Mouse (Mus musculus): ENCODE results near the gene Myd88. TPM values are rescaled to one million over a fixed set of nuclear protein-coding genes. Genes with fewer than 3 reads are reported as not detected.
A peak's percentile ranks its signal among the peaks of the same experiment; 100 is the strongest.

Myd88 gene
- polyA plus RNA-seq, 1 experiment from 2014 or later: 43.2 TPM

DNA sequence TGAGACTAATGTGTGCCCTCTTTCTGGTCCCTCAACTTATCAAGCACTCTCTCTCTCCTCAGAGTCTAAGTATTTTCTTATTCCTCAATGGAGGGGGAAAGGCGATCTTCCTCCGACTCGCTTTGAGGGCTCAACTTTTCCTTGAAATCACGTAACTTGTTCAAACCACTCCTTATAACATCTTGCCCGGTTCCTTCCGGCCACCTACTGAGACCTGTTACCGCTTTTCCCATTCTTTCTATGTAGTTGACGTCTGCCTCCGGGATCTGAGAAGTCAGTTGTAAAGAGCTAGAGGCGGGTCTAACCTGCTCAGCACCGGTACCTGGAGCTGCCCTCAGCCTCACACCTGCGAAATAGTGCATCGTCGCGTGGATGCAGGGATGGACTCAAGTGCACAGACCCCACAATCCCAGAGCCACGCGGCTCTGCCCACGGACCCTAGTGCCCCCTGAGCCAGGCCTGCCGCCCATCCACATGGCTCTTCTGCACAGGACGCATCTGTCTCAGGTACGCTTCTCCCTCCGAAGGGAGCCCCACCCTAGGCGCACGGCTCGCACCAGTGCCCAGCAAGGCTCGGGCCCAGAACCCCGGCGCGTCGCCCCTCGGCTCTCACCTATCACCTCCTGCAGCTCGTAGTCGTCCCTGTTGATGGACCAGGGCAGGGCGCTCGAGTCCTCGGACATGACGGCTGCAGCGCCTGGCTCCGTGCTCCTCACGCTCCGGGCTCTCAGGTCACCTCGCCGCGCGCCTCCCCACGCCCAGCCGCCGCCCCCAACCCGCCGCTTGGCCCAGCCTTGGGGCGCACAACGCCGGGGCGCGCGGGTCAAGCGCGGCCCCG is 19.6 kb downstream of the Myd88 start:
- no peak for ATAC-seq (ENCODE audit: insufficient read depth, low FRiP score)
- Histone ChIP-seq H3K9me3 (replicated peaks; ENCODE audit: control insufficient read depth, low read length) (no peaks in the 10 kb centered on the region), H3K36me3 (ENCODE audit: control insufficient read depth, insufficient read depth, low read length) (no peaks in the 10 kb centered on the region), H3K4me2 (ENCODE audit: low read depth, low read length) (peak overlapping the region; percentile 71), H3K27me3 (ENCODE audit: control insufficient read depth, insufficient read depth, low read length) (no peaks in the 10 kb centered on the region), H3K4me3 (replicated peaks; ENCODE audit: low read length) (peak overlapping the region; percentile 78), H3K4me1 (ENCODE audit: control insufficient read depth, insufficient read depth, low read length) (no peaks in the 10 kb centered on the region), H3K9ac (ENCODE audit: low read length) (peak overlapping the region; percentile 85), H3K27ac (ENCODE audit: low read length) (peak overlapping the region; percentile 85)
- under 1% methylated on average over 59 of the region's 59 CpGs for WGBS

GRCm38 (mm10) chr9:119320946-119321345 is 20.3 kb downstream of the Myd88 start:
- 13% methylated on average over 7 of the region's 7 CpGs for WGBS
- no peak for ATAC-seq (ENCODE audit: insufficient read depth, low FRiP score)
- Histone ChIP-seq H3K9ac (ENCODE audit: low read length) (peak overlapping the region; percentile 85), H3K9me3 (replicated peaks; ENCODE audit: control insufficient read depth, low read length) (no peaks in the 10 kb centered on the region), H3K4me1 (ENCODE audit: control insufficient read depth, insufficient read depth, low read length) (no peaks in the 10 kb centered on the region), H3K27ac (ENCODE audit: low read length) (no peak overlapping the region), H3K4me3 (replicated peaks; ENCODE audit: low read length) (peak overlapping the region; percentile 78), H3K27me3 (ENCODE audit: control insufficient read depth, insufficient read depth, low read length) (no peaks in the 10 kb centered on the region), H3K4me2 (ENCODE audit: low read depth, low read length) (peak overlapping the region; percentile 71), H3K36me3 (ENCODE audit: control insufficient read depth, insufficient read depth, low read length) (no peaks in the 10 kb centered on the region)

DNA sequence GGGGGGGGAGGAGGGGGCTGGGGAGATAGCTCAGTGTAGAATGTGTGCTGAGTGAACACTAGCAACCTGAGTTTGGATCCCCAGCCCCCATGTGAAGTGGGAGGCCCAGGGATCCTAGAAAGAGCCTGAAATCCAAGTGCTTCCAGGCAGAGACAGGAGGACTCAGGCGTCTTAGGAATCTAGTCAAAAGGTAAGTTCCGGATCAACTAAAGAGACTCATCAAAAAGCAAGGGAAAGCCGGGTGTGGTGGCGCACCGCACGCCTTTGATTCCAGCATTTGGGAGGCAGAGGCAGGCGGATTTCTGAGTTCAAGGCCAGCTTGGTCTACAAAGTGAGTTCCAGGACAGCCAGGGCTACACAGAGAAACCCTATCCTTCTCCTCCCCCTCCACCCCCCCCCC is 20.8 kb downstream of the Myd88 start:
- 71% methylated on average over 7 of the region's 7 CpGs for WGBS
- Histone ChIP-seq H3K9ac (ENCODE audit: low read length) (0 out of 2 replicates have a peak overlapping the region, but pooled peaks have one; percentile 85), H3K27ac (ENCODE audit: low read length) (no peak overlapping the region), H3K9me3 (replicated peaks; ENCODE audit: control insufficient read depth, low read length) (no peaks in the 10 kb centered on the region), H3K4me1 (ENCODE audit: control insufficient read depth, insufficient read depth, low read length) (no peaks in the 10 kb centered on the region), H3K27me3 (ENCODE audit: control insufficient read depth, insufficient read depth, low read length) (no peaks in the 10 kb centered on the region), H3K36me3 (ENCODE audit: control insufficient read depth, insufficient read depth, low read length) (no peaks in the 10 kb centered on the region), H3K4me2 (ENCODE audit: low read depth, low read length) (peak overlapping the region; percentile 71), H3K4me3 (replicated peaks; ENCODE audit: low read length) (no peak overlapping the region)
- no peak for ATAC-seq (ENCODE audit: insufficient read depth, low FRiP score)

GRCm38 (mm10) chr9:119318891-119319290 is 22.3 kb downstream of the Myd88 start:
- 76% methylated on average over 1 of the region's 1 CpGs for WGBS
- Histone ChIP-seq H3K9ac (ENCODE audit: low read length) (no peak overlapping the region), H3K4me2 (ENCODE audit: low read depth, low read length) (no peak overlapping the region), H3K9me3 (replicated peaks; ENCODE audit: control insufficient read depth, low read length) (no peaks in the 10 kb centered on the region), H3K4me1 (ENCODE audit: control insufficient read depth, insufficient read depth, low read length) (no peaks in the 10 kb centered on the region), H3K4me3 (replicated peaks; ENCODE audit: low read length) (no peak overlapping the region), H3K27ac (ENCODE audit: low read length) (no peak overlapping the region), H3K27me3 (ENCODE audit: control insufficient read depth, insufficient read depth, low read length) (no peaks in the 10 kb centered on the region), H3K36me3 (ENCODE audit: control insufficient read depth, insufficient read depth, low read length) (no peaks in the 10 kb centered on the region)
- ATAC-seq (ENCODE audit: insufficient read depth, low FRiP score): no peak

DNA sequence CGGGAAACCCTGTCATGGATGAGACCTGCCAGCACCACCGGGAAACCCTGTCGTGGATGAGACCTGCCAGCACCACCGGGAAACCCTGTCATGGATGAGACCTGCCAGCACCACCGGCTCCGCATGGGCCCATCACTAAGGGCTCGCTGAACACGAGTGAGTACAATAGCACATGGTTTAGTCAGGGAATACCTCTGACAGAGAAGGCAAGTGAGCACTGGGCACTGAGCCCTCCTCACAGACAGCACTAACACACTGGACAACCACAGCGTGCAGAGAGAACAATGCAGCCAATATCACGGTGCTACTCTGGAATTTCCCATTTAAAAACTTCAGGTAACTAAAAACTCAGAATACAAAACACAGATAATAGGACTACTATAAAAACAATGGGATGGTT is 28.1 kb downstream of the Myd88 start:
- H3K4me1 ChIP-seq (ENCODE audit: control insufficient read depth, insufficient read depth, low read length): no peaks in the 10 kb centered on the region
- H3K9ac ChIP-seq (ENCODE audit: low read length): no peak overlapping the region
- H3K27me3 ChIP-seq (ENCODE audit: control insufficient read depth, insufficient read depth, low read length): no peaks in the 10 kb centered on the region
- H3K4me3 ChIP-seq (replicated peaks; ENCODE audit: low read length): no peak overlapping the region
- WGBS: 88% methylated on average over 10 of the region's 10 CpGs
- H3K9me3 ChIP-seq (replicated peaks; ENCODE audit: control insufficient read depth, low read length): no peaks in the 10 kb centered on the region
- no peaks in the 10 kb centered on the region for H3K36me3 ChIP-seq (ENCODE audit: control insufficient read depth, insufficient read depth, low read length)
- no peak for ATAC-seq (ENCODE audit: insufficient read depth, low FRiP score)
- H3K27ac ChIP-seq (ENCODE audit: low read length): no peak overlapping the region
- H3K4me2 ChIP-seq (ENCODE audit: low read depth, low read length): no peak overlapping the region

DNA sequence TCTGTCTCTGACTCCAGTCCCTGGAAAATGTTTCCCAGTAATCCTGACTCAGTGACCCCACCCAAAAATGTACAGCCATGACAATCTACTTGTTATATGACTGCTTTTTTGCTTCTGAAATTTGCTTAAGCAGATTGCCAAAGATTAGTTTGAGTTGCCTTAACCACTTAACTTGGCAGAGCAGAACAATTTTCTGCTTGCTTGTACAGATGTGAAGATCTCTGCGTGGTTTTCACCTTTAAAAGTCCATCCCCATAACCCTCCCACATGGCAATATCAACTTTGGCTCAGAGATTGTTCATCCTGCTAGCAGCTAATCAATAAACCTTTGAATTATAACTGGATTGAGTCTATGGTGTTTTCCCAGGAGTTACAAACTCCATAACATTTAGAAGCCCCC is 32.1 kb downstream of the Myd88 start:
- no peak overlapping the region for H3K27ac ChIP-seq (ENCODE audit: low read length)
- H3K9ac ChIP-seq (ENCODE audit: low read length): no peak overlapping the region
- ATAC-seq (ENCODE audit: insufficient read depth, low FRiP score): no peak
- H3K27me3 ChIP-seq (ENCODE audit: control insufficient read depth, insufficient read depth, low read length): no peaks in the 10 kb centered on the region
- no peaks in the 10 kb centered on the region for H3K4me1 ChIP-seq (ENCODE audit: control insufficient read depth, insufficient read depth, low read length)
- WGBS: 77% methylated on average over 1 of the region's 1 CpGs
- H3K36me3 ChIP-seq (ENCODE audit: control insufficient read depth, insufficient read depth, low read length): no peaks in the 10 kb centered on the region
- H3K4me3 ChIP-seq (replicated peaks; ENCODE audit: low read length): no peak overlapping the region
- no peaks in the 10 kb centered on the region for H3K9me3 ChIP-seq (replicated peaks; ENCODE audit: control insufficient read depth, low read length)
- no peak overlapping the region for H3K4me2 ChIP-seq (ENCODE audit: low read depth, low read length)

DNA sequence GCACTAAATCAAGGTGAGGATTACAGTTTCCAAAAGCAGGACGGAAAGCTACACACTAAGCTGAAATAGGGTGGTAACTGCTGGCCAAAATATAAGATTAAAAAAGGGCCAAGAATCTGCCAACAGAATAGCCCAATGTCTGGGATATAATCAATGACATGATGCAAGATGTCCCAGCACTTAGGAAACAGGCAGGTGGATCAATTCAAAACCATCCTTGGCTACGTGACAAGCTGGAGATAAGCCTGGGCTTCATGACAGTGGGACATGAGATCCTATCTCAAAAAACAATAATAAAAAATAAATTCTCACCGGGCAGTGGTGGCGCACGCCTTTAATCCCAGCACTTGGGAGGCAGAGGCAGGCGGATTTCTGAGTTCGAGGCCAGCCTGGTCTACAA is 35.3 kb downstream of the Myd88 start:
- no peaks in the 10 kb centered on the region for H3K4me1 ChIP-seq (ENCODE audit: control insufficient read depth, insufficient read depth, low read length)
- H3K9me3 ChIP-seq (replicated peaks; ENCODE audit: control insufficient read depth, low read length): no peaks in the 10 kb centered on the region
- H3K27ac ChIP-seq (ENCODE audit: low read length): no peak overlapping the region
- H3K4me2 ChIP-seq (ENCODE audit: low read depth, low read length): no peak overlapping the region
- H3K36me3 ChIP-seq (ENCODE audit: control insufficient read depth, insufficient read depth, low read length): 0 out of 2 replicates have a peak, but pooled peaks cover 4% of the 10 kb centered on the region
- H3K27me3 ChIP-seq (ENCODE audit: control insufficient read depth, insufficient read depth, low read length): no peaks in the 10 kb centered on the region
- no peak overlapping the region for H3K4me3 ChIP-seq (replicated peaks; ENCODE audit: low read length)
- no peak overlapping the region for H3K9ac ChIP-seq (ENCODE audit: low read length)
- WGBS: 86% methylated on average over 7 of the region's 7 CpGs
- no peak for ATAC-seq (ENCODE audit: insufficient read depth, low FRiP score)

GRCm38 (mm10) chr9:119298563-119298962 is 42.6 kb downstream of the Myd88 start:
- 82% methylated on average over 3 of the region's 3 CpGs for WGBS
- Histone ChIP-seq H3K4me3 (replicated peaks; ENCODE audit: low read length) (no peak overlapping the region), H3K36me3 (ENCODE audit: control insufficient read depth, insufficient read depth, low read length) (0 out of 2 replicates have a peak, but pooled peaks cover 4% of the 10 kb centered on the region), H3K27me3 (ENCODE audit: control insufficient read depth, insufficient read depth, low read length) (no peaks in the 10 kb centered on the region), H3K9ac (ENCODE audit: low read length) (no peak overlapping the region), H3K4me2 (ENCODE audit: low read depth, low read length) (no peak overlapping the region), H3K9me3 (replicated peaks; ENCODE audit: control insufficient read depth, low read length) (no peaks in the 10 kb centered on the region), H3K27ac (ENCODE audit: low read length) (no peak overlapping the region), H3K4me1 (ENCODE audit: control insufficient read depth, insufficient read depth, low read length) (no peaks in the 10 kb centered on the region)
- no peak for ATAC-seq (ENCODE audit: insufficient read depth, low FRiP score)

- no peak for ATAC-seq (ENCODE audit: insufficient read depth, low FRiP score)
- no peak overlapping the region for H3K9ac ChIP-seq (ENCODE audit: low read length)
- 78% methylated on average over 6 of the region's 6 CpGs for WGBS
- H3K4me3 ChIP-seq (replicated peaks; ENCODE audit: low read length): no peak overlapping the region
- H3K36me3 ChIP-seq (ENCODE audit: control insufficient read depth, insufficient read depth, low read length): 0 out of 2 replicates have a peak, but pooled peaks cover 4% of the 10 kb centered on the region
- H3K27ac ChIP-seq (ENCODE audit: low read length): no peak overlapping the region
- H3K4me1 ChIP-seq (ENCODE audit: control insufficient read depth, insufficient read depth, low read length): no peaks in the 10 kb centered on the region
- no peak overlapping the region for H3K4me2 ChIP-seq (ENCODE audit: low read depth, low read length)
- no peaks in the 10 kb centered on the region for H3K27me3 ChIP-seq (ENCODE audit: control insufficient read depth, insufficient read depth, low read length)
- H3K9me3 ChIP-seq (replicated peaks; ENCODE audit: control insufficient read depth, low read length): no peaks in the 10 kb centered on the region
Measured at GRCm38 (mm10) chr9:119297696-119298095, 43.5 kb downstream of the Myd88 start.
